Comparison of ENCODE assay signal across 13 mouse cellular contexts in genomic region chr5:65025916-65026315, GRCm38 (mm10). TPM values are rescaled to one million over a fixed set of nuclear protein-coding genes. Genes with fewer than 3 reads are reported as not detected.
DNase-seq lines count a peak whose midpoint lies in the region; ATAC-seq and TF ChIP-seq lines count a peak whose summit lies in the region.
"Had no signal": no experiment of that assay in that cellular context is flagged by ENCODE, and none has a peak within 500 bp of the region (broad histone marks: within the 10 kb centered on the region; RNA-seq: fewer than 3 reads in every experiment).

No protein-coding gene starts in this region.

- H3K4me3 ChIP-seq in stomach, postnatal 0 days (ENCODE audit: low read depth, low read length) = no peak overlapping the region
- H3K4me3 ChIP-seq in cerebellum, adult 2 months (replicated peaks; ENCODE audit: insufficient read depth, low read depth, low read length) = no peak overlapping the region
- H3K4me3 ChIP-seq: liver, embryonic 15.5 days; midbrain, embryonic 13.5 days had no signal

- no peak overlapping the region for H3K4me2 ChIP-seq in stomach, postnatal 0 days (replicated peaks; ENCODE audit: low read depth)
- H3K4me2 ChIP-seq: liver, embryonic 15.5 days; midbrain, embryonic 13.5 days had no signal

- peak; percentile 94 for ATAC-seq in megakaryocyte, adult 5-6 weeks (ENCODE audit: poor library complexity, severe bottlenecking)
- no peak for ATAC-seq in stomach, postnatal 0 days (ENCODE audit: low FRiP score, low TSS enrichment)
- ATAC-seq: forebrain, embryonic 16.5 days; intestine, embryonic 16.5 days; midbrain, embryonic 13.5 days had no signal

- no peaks in the 10 kb centered on the region for H3K9me3 ChIP-seq in stomach, postnatal 0 days (ENCODE audit: control insufficient read depth, low read length)
- H3K9me3 ChIP-seq: liver, embryonic 15.5 days; midbrain, embryonic 13.5 days had no signal

- TF ChIP-seq CTCF in stomach, postnatal 0 days (IDR thresholded peaks at IDR 0.05; ENCODE audit: low read depth) = no peak
- TF ChIP-seq CTCF in cerebellum, adult 2 months (IDR thresholded peaks at IDR 0.05; ENCODE audit: borderline replicate concordance, insufficient read depth, low read depth, low read length) = no peak

- WGBS in stomach, postnatal 0 days = 49% methylated on average over 6 of the region's 6 CpGs
- 66% methylated on average over 6 of the region's 6 CpGs for WGBS in cerebellum, adult 2 months

- peak; percentile 66 to 73 for DNase-seq in B cell, adult 2 months
- DNase-seq in CD8-positive naive resting alpha-beta T cell, adult 2 months (ENCODE audit: low read depth in 2 of 2, low spot score in 2 of 2) = peak; percentile 45 to 51
- DNase-seq in stomach, postnatal 0 days (ENCODE audit: low spot score) = peak; percentile 42
- no peak for DNase-seq in cerebellum, adult 2 months
- no peak for DNase-seq in urinary bladder, postnatal 10 days (ENCODE audit: low spot score)
- DNase-seq in frontal cortex, postnatal 10 days (ENCODE audit: low spot score in 2 of 2) = no peak
- DNase-seq: cerebellum, postnatal 25 days; heart, adult 11 months had no signal

- H3K27me3 ChIP-seq in stomach, postnatal 0 days (ENCODE audit: control insufficient read depth, insufficient read depth, low read length) = no peaks in the 10 kb centered on the region
- no peaks in the 10 kb centered on the region for H3K27me3 ChIP-seq in cerebellum, adult 2 months (ENCODE audit: control insufficient read depth, insufficient read depth, low read length)
- H3K27me3 ChIP-seq: liver, embryonic 15.5 days; midbrain, embryonic 13.5 days had no signal

- TF ChIP-seq EP300 in stomach, postnatal 0 days (optimal IDR thresholded peaks at IDR 0.05) = no peak

- TF ChIP-seq POLR2A in cerebellum, adult 2 months (IDR thresholded peaks at IDR 0.05; ENCODE audit: borderline replicate concordance, insufficient read depth, low read length) = no peak

- peaks cover 15% of the 10 kb centered on the region for H3K36me3 ChIP-seq in stomach, postnatal 0 days (ENCODE audit: control insufficient read depth, insufficient read depth, low read length)
- H3K36me3 ChIP-seq: midbrain, embryonic 13.5 days had no signal

- no peak overlapping the region for H3K9ac ChIP-seq in stomach, postnatal 0 days (ENCODE audit: low read length)
- H3K9ac ChIP-seq: liver, embryonic 15.5 days; midbrain, embryonic 13.5 days had no signal

- no peak overlapping the region for H3K27ac ChIP-seq in stomach, postnatal 0 days (replicated peaks)
- no peak overlapping the region for H3K27ac ChIP-seq in cerebellum, adult 2 months (ENCODE audit: insufficient read depth, low read length)
- H3K27ac ChIP-seq: liver, embryonic 15.5 days; midbrain, embryonic 13.5 days had no signal

- H3K4me1 ChIP-seq in stomach, postnatal 0 days (replicated peaks; ENCODE audit: control insufficient read depth, insufficient read depth) = no peaks in the 10 kb centered on the region
- H3K4me1 ChIP-seq in cerebellum, adult 2 months (ENCODE audit: control insufficient read depth, insufficient read depth, low read length) = no peaks in the 10 kb centered on the region
- H3K4me1 ChIP-seq: liver, embryonic 15.5 days had no signal

RNA-seq across cellular contexts. Expression of gene Fam114a1, which starts 56.0 kb away (rescaled TPM):
- total RNA-seq in megakaryocyte, adult 5-6 weeks (2015) = 5.8 and 6.4 TPM in 2 replicates
- 10.0 and 13.5 TPM in 2 replicates for total RNA-seq in megakaryocyte, adult 5-6 weeks (2017)
- polyA plus RNA-seq in stomach, postnatal 0 days (2015; fragmentation: Nextera tagmentation; extraction: Ambion mirVana) = 28.1 and 31.0 TPM in 2 replicates
- polyA plus RNA-seq in cerebellum, adult 2 months (2012; rRNA removed) = 3.7 and 3.9 TPM in 2 replicates

Comparison
In these comparisons a context has a peak if more than half of its experiments do, and no peak if none do; other contexts are left out.
1. DNase-seq: peak in B cell, adult 2 months (2 of 2), CD8-positive naive resting alpha-beta T cell, adult 2 months (2 of 2) and stomach, postnatal 0 days (single experiment); none in cerebellum, adult 2 months (0 of 2), urinary bladder, postnatal 10 days (single experiment) and frontal cortex, postnatal 10 days (0 of 2).